10 mouse cellular contexts compared by ENCODE assay signal in genomic region chr11:38861622-38862345, GRCm38 (mm10).
DNase-seq lines count a peak whose midpoint lies in the region; ATAC-seq lines count a peak whose summit lies in the region.
"Had no signal": no experiment of that assay in that cellular context is flagged by ENCODE, and none has a peak within 500 bp of the region (broad histone marks: within the 10 kb centered on the region; RNA-seq: fewer than 3 reads in every experiment).

No protein-coding gene starts in this region.

- no peaks in the 10 kb centered on the region for H3K36me3 ChIP-seq in forebrain, embryonic 11.5 days (ENCODE audit: control insufficient read depth, insufficient read depth, low read length)
- no peaks in the 10 kb centered on the region for H3K36me3 ChIP-seq in forebrain, embryonic 10.5 days (replicated peaks)
- H3K36me3 ChIP-seq in hindbrain, embryonic 14.5 days (replicated peaks; ENCODE audit: control insufficient read depth, insufficient read depth): no peaks in the 10 kb centered on the region

- no peak overlapping the region for H3K27ac ChIP-seq in forebrain, embryonic 11.5 days (ENCODE audit: low read depth, low read length)
- no peak overlapping the region for H3K27ac ChIP-seq in forebrain, embryonic 10.5 days
- peak overlapping the region; percentile 29; the same call in 1 of the 2 replicates for H3K27ac ChIP-seq in hindbrain, embryonic 14.5 days

- no peak overlapping the region for H3K4me3 ChIP-seq in forebrain, embryonic 11.5 days (ENCODE audit: low read depth, low read length)
- no peak overlapping the region for H3K4me3 ChIP-seq in forebrain, embryonic 10.5 days
- H3K4me3 ChIP-seq in hindbrain, embryonic 14.5 days (replicated peaks; ENCODE audit: low read length): no peak overlapping the region
- H3K4me3 ChIP-seq: megakaryocyte, embryonic 14.5 days had no signal

- no peak overlapping the region for H3K4me2 ChIP-seq in forebrain, embryonic 11.5 days (ENCODE audit: low read depth, low read length, severe bottlenecking)
- peak overlapping the region; percentile 13; the same call in 1 of the 2 replicates for H3K4me2 ChIP-seq in hindbrain, embryonic 14.5 days (replicated peaks)

- WGBS in forebrain, embryonic 11.5 days: 23% methylated on average over 9 of the region's 9 CpGs
- WGBS in forebrain, embryonic 10.5 days: 27% methylated on average over 9 of the region's 9 CpGs
- 18% methylated on average over 9 of the region's 9 CpGs for WGBS in hindbrain, embryonic 14.5 days

- no peak overlapping the region for H3K9ac ChIP-seq in forebrain, embryonic 11.5 days (ENCODE audit: low read length)
- 0 out of 2 replicates have a peak overlapping the region, but pooled peaks have one; percentile 9 for H3K9ac ChIP-seq in hindbrain, embryonic 14.5 days

- H3K4me1 ChIP-seq in forebrain, embryonic 11.5 days (replicated peaks; ENCODE audit: control insufficient read depth, insufficient read depth, low read length): no peaks in the 10 kb centered on the region
- H3K4me1 ChIP-seq in forebrain, embryonic 10.5 days: peaks cover 7% of the 10 kb centered on the region
- no peaks in the 10 kb centered on the region for H3K4me1 ChIP-seq in hindbrain, embryonic 14.5 days (replicated peaks; ENCODE audit: control insufficient read depth, insufficient read depth, low read length)
- H3K4me1 ChIP-seq: megakaryocyte, embryonic 14.5 days had no signal

- H3K9me3 ChIP-seq in forebrain, embryonic 11.5 days (ENCODE audit: control insufficient read depth, low read length): no peaks in the 10 kb centered on the region
- no peaks in the 10 kb centered on the region for H3K9me3 ChIP-seq in forebrain, embryonic 10.5 days
- no peaks in the 10 kb centered on the region for H3K9me3 ChIP-seq in hindbrain, embryonic 14.5 days (ENCODE audit: control insufficient read depth, low read length)
- H3K9me3 ChIP-seq: megakaryocyte, embryonic 14.5 days had no signal

- no peaks in the 10 kb centered on the region for H3K27me3 ChIP-seq in forebrain, embryonic 11.5 days (ENCODE audit: control insufficient read depth, insufficient read depth, low read length)
- H3K27me3 ChIP-seq in forebrain, embryonic 10.5 days (ENCODE audit: poor library complexity, severe bottlenecking): no peaks in the 10 kb centered on the region
- H3K27me3 ChIP-seq in hindbrain, embryonic 14.5 days (ENCODE audit: control insufficient read depth, insufficient read depth, low read length): no peaks in the 10 kb centered on the region
- H3K27me3 ChIP-seq: megakaryocyte, embryonic 14.5 days had no signal

- intact Hi-C loops in left cerebral cortex, postnatal 25 days (cut with DNase I): no loop called here

- DNase-seq in forebrain, embryonic 11.5 days (ENCODE audit: low spot score): no peak
- DNase-seq in forebrain, embryonic 10.5 days (ENCODE audit: extremely low spot score, low spot score): no peak
- peak; percentile 57 for DNase-seq in hindbrain, embryonic 14.5 days (ENCODE audit: low spot score)
- DNase-seq in left cerebral cortex, postnatal 25 days (ENCODE audit: low spot score in 2 of 2): peak; percentile 42 to 85
- peak; percentile 49 for DNase-seq in right cerebral cortex, postnatal 25 days
- no peak for DNase-seq in kidney, postnatal 36 days
- DNase-seq in thymus, postnatal 25 days: no peak
- no peak for DNase-seq in spleen, postnatal 4 days (ENCODE audit: low spot score in 2 of 2)
- DNase-seq: B cell, adult 2 months had no signal

- peak; percentile 74; the same call in 1 of the 2 replicates for ATAC-seq in forebrain, embryonic 11.5 days (replicated peaks; ENCODE audit: low FRiP score)
- peak; percentile 70 for ATAC-seq in hindbrain, embryonic 14.5 days (ENCODE audit: low FRiP score)

Comparison
In these comparisons a context has a peak if more than half of its experiments do, and no peak if none do; other contexts are left out.
1. DNase-seq: peak in hindbrain, embryonic 14.5 days (single experiment), left cerebral cortex, postnatal 25 days (2 of 2) and right cerebral cortex, postnatal 25 days (single experiment); none in forebrain, embryonic 11.5 days (single experiment), forebrain, embryonic 10.5 days (single experiment), kidney, postnatal 36 days (0 of 2), thymus, postnatal 25 days (single experiment) and spleen, postnatal 4 days (0 of 2).